Mouse (Mus musculus): ENCODE measurements at regions not wholly inside any gene's neighbourhood (a gene's known extent, or its start where the extent isn't known, plus 50 kb on each side); places are given as distances from the start of the nearest gene placed in this dataset.

DNA sequence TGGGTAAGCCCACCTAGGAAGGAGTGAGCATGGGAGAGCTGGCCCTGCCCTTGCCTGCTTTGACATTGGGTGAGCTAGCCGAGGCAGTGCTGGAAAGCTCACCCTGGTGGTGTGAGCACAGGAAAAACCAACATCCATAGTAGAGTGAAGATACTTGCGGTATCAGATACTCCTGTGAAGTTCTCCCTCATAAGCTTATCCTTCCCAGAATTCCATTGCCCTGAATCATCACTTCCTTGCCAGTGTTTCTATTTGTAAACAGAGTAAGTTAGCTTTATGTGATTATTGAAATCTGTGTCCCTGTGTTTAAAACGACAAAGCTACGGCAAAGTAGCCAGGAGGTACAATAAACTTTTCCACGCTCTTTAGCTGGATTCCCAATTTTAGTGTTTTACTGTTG is 93.9 kb upstream of the Cd93 start:
- no peak for TF ChIP-seq POLR2A (IDR thresholded peaks at IDR 0.05; ENCODE audit: insufficient read length, low read depth)
- no peak for TF ChIP-seq MAX (IDR thresholded peaks at IDR 0.05; ENCODE audit: low read depth)
- TF ChIP-seq USF1 (IDR thresholded peaks at IDR 0.05; ENCODE audit: low read depth) = no peak
- no peak for TF ChIP-seq MYOD1 (IDR thresholded peaks at IDR 0.05; ENCODE audit: control insufficient read depth in 1 of 3, insufficient read length in 2 of 3, low read depth in 2 of 3)
- TF ChIP-seq REST (IDR thresholded peaks at IDR 0.05; ENCODE audit: insufficient read depth, insufficient read length) = no peak
- no peak for TF ChIP-seq TCF12 (IDR thresholded peaks at IDR 0.05; ENCODE audit: insufficient read depth, poor library complexity, severe bottlenecking)
- TF ChIP-seq E2F4 (IDR thresholded peaks at IDR 0.05; ENCODE audit: insufficient read depth) = no peak
- no peak for TF ChIP-seq TCF3 (IDR thresholded peaks at IDR 0.05; ENCODE audit: insufficient read length, low read depth)
- TF ChIP-seq POLR2AphosphoS2 (IDR thresholded peaks at IDR 0.05; ENCODE audit: insufficient read length, low read depth) = no peak
- no peak for TF ChIP-seq CEBPB (IDR thresholded peaks at IDR 0.05; ENCODE audit: insufficient read depth, poor library complexity, severe bottlenecking)

All from myocyte (in vitro differentiated cells).